Mouse (Mus musculus) testis, adult 2 months (tissue): ENCODE measurements at regions not wholly inside any gene's neighbourhood (a gene's known extent, or its start where the extent isn't known, plus 50 kb on each side); places are given as distances from the start of the nearest gene placed in this dataset.

Experiments used
- H3K27ac ChIP-seq: fragments of 200-500 bp; 2 replicates; pipeline ENCODE4 v1.5.1; 2012; ENCODE audit warnings: low read depth, low read length; ENCODE audit not compliant: control insufficient read depth, insufficient read depth
- H3K27me3 ChIP-seq: fragments of 200-500 bp; 2 replicates; pipeline ENCODE4 v1.6.1; 2012; ENCODE audit warnings: mild to moderate bottlenecking, low read length, moderate library complexity; ENCODE audit not compliant: control insufficient read depth, insufficient read depth
- H3K36me3 ChIP-seq: fragments of 200-500 bp; 2 replicates; pipeline ENCODE4 v1.6.1; 2012; ENCODE audit warnings: mild to moderate bottlenecking, low read length; ENCODE audit not compliant: control insufficient read depth, insufficient read depth
- H3K4me1 ChIP-seq: fragments of 200-500 bp; 2 replicates; pipeline ENCODE4 v1.6.1; 2012; ENCODE audit warnings: low read length; ENCODE audit not compliant: control insufficient read depth, insufficient read depth
- H3K4me3 ChIP-seq: fragments of 200-500 bp; 2 replicates; pipeline ENCODE4 v1.5.1; 2012; ENCODE audit warnings: low read depth, mild to moderate bottlenecking, low read length, moderate library complexity, mixed read lengths; ENCODE audit not compliant: control insufficient read depth
- CTCF ChIP-seq: fragments of 200-500 bp; IDR thresholded peaks from 2 replicates; pipeline ENCODE4 v1.5.1; 2012; ENCODE audit warnings: low read depth, mild to moderate bottlenecking, inconsistent platforms, low read length, moderate library complexity; ENCODE audit not compliant: control insufficient read depth, insufficient read depth, insufficient replicate concordance
- POLR2A ChIP-seq: fragments of 200-500 bp; IDR thresholded peaks from 2 replicates; pipeline ENCODE4 v1.6.1; 2012; ENCODE audit warnings: low read depth, mild to moderate bottlenecking, inconsistent platforms, low read length, moderate library complexity; ENCODE audit not compliant: control insufficient read depth

DNA sequence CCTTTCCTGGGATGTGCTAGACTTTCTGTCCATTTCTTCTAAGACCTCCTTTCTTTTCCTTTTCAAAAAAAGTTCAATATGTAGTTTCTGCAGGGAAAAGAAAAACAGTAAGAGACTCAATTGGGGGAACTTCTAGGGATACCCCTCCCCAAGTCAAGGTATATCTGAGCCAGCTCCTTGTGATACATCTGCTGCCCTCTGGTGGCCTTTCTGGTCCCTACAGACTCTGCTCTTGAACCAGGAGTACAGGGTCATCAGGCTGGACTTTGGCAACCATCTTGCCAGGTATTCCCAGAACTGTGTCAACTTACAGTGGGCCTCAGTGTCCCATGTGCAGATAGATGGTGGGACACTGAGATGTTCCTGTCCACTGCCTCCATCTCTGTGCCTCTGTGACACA, 346.5 kb downstream of the Glrx3 start:
- Histone ChIP-seq H3K36me3 (no peaks in the 10 kb centered on the region), H3K27ac (no peak overlapping the region), H3K27me3 (no peaks in the 10 kb centered on the region), H3K4me3 (no peak overlapping the region), H3K4me1 (no peaks in the 10 kb centered on the region)
- TF ChIP-seq POLR2A (no peak), CTCF (peak; percentile 38; the same call in 1 of the 2 replicates)

DNA sequence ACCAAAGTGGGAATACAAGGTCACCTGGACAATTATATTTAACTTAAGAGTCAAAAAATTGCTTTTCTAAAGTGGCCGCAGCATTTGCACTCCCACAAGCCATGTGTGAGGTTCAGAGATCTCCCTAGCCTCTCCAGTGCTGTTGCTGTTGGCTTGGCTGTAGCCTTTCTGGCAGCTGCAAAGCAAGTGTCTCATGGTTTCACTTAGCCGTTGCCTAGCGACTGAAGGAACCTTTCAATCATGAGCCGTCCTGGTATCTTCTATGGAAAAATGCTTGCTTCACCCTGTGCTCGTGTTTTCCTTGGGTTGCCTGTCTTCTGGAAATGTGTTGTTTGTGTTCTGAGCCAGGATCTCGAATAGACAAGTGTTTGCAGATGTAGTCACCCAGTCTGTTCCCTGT, 367.9 kb downstream of the Glrx3 start:
- Histone ChIP-seq H3K4me3 (no peak overlapping the region), H3K27me3 (no peaks in the 10 kb centered on the region), H3K36me3 (no peaks in the 10 kb centered on the region), H3K4me1 (no peaks in the 10 kb centered on the region), H3K27ac (no peak overlapping the region)
- TF ChIP-seq POLR2A, result no peak
- TF ChIP-seq CTCF, result no peak

DNA sequence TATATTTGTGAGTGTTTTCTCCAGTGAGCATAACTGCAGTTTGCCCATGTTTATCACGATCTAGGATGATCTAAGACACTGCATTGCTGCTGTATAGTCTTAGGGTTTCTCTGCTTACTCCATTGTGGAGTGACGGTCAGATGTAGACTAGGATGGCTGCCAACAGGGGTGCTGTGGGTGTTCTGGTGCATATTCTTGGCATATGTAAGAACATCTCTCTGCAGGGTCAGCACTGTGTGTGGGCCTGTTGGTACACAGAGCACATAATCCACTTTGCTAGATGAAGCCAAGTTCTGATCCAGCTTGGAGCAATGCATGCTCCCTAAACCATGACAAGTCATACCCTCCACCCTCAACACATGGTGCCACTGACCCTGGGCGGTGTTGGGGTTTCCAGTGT, 375.4 kb downstream of the Glrx3 start:
- Histone ChIP-seq H3K4me1 (no peaks in the 10 kb centered on the region), H3K36me3 (no peaks in the 10 kb centered on the region), H3K27me3 (no peaks in the 10 kb centered on the region), H3K27ac (no peak overlapping the region), H3K4me3 (no peak overlapping the region)
- TF ChIP-seq POLR2A (no peak), CTCF (no peak)

DNA sequence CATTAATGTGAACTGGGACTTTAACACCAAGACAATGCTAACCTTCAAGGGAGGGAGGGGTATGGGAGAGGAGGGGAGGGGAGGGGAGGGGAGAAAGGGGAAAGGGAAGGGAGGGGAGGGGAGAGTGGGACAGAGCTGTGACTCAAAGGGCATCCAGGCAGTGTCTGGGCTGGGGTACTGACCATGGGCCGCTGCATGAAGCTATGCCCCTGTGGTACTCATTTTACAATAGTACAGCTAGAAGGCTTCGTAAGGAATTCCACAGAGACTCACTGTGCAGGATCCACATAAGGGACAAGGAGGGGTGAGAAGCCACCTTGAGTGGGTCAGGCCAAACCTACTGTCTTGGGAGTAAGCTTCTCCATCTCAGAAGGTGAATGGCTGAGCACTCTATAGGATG, 403.1 kb downstream of the Glrx3 start:
- Histone ChIP-seq H3K4me1 (no peaks in the 10 kb centered on the region), H3K4me3 (no peak overlapping the region), H3K27me3 (no peaks in the 10 kb centered on the region), H3K36me3 (no peaks in the 10 kb centered on the region), H3K27ac (no peak overlapping the region)
- TF ChIP-seq POLR2A (no peak), CTCF (no peak)

DNA sequence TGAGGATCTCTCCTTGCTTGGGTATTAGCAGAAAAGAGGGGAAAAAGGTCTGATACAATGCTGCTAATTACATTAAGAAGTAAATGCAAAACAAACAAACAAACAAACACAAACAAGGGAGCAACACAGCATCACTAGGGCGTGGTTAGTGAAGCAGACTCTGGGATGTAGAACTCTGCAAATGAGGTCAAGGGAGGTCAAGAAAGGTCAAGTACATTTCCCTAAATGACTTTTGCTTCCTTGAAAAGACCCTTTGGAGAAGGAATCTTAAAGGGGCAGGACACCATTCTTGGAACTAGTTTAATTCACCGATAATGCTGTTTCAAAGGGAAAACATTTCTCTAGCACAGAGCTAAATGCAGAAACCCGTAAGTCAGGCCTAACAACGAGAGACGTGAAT, 403.6 kb downstream of the Glrx3 start:
- Histone ChIP-seq H3K36me3 (no peaks in the 10 kb centered on the region), H3K27ac (no peak overlapping the region), H3K4me3 (no peak overlapping the region), H3K27me3 (no peaks in the 10 kb centered on the region), H3K4me1 (no peaks in the 10 kb centered on the region)
- TF ChIP-seq CTCF (no peak), POLR2A (no peak)

DNA sequence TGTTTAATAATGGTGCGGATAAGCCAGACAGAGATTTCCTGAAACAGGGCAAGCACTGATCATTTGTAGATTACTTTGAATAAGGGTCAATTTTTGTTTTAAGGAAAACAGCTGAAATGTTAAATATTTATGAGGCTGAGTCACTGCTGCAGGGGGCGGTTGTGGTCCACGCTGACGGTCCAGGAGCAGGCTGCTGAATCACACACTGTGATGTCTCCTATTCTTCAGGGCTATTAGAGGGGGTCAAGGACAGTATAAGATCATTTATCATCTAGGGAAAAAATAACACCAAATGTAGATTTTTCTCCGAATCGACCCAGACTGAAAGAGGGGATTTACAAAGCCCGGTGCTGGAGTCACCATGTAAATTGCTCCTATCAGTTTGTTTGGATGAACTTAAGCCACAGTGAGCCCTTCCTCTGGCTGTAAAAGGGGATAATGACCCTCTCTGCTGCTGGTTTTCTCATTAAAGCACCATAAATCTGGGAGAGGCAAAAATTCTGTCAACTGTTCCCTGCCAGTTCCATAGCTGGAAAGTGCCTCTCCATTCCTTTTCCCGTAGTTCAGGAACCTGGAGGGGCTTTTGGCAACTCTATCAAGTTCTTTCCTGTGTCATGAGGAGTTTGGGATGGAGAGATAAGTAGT, 404.2 kb downstream of the Glrx3 start:
- TF ChIP-seq POLR2A, result no peak
- no peak for TF ChIP-seq CTCF
- no peaks in the 10 kb centered on the region for H3K27me3 ChIP-seq

DNA sequence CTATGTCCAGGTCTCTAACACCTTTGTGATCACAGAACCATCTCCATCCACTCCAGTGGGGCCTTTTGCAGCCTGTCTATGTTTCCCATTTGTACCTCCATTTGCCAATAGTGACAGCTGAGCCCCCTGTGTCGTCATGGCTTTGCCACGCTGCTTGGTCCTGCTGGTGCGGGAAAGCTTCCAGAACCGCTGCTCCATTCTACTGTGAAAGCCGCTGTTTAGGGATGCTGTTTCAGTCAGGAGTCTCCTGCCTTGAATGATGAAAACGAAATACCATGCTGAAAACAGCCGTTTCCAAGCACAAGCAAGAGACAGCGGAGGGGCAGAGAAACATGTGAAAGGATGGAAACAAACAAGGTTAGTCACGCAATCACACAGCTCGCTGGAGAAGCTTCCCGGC, 410.4 kb downstream of the Glrx3 start:
- Histone ChIP-seq H3K4me3 (no peak overlapping the region), H3K4me1 (no peaks in the 10 kb centered on the region), H3K36me3 (no peaks in the 10 kb centered on the region), H3K27ac (no peak overlapping the region), H3K27me3 (no peaks in the 10 kb centered on the region)
- TF ChIP-seq POLR2A (no peak), CTCF (no peak)

More for the DNA sequence above, 404.2 kb downstream of the Glrx3 start:
- H3K36me3 ChIP-seq, result no peaks in the 10 kb centered on the region
- H3K27ac ChIP-seq, result no peak overlapping the region
- no peak overlapping the region for H3K4me3 ChIP-seq
- H3K4me1 ChIP-seq, result no peaks in the 10 kb centered on the region

DNA sequence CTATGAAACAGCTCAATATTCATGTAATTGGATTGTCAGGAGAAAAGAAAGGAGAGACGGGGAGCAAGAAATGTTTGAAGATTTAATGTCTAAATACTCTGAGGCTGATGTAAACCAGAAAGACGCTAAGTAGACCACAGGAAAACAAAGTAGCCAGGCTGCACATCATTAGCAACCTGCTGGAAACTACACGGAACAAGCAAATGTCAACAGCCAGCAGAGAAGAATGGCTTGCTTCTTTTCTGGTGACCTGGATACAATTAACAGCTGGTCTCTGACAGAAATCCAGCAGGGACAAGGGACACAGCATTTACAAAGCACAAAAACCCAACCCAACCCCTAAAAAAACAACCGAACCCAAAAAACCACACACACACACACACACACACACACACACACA, 413.6 kb downstream of the Glrx3 start:
- H3K36me3 ChIP-seq, result no peaks in the 10 kb centered on the region
- no peak for TF ChIP-seq POLR2A
- no peak for TF ChIP-seq CTCF
- no peak overlapping the region for H3K27ac ChIP-seq
- no peaks in the 10 kb centered on the region for H3K27me3 ChIP-seq
- H3K4me1 ChIP-seq, result no peaks in the 10 kb centered on the region
- no peak overlapping the region for H3K4me3 ChIP-seq

DNA sequence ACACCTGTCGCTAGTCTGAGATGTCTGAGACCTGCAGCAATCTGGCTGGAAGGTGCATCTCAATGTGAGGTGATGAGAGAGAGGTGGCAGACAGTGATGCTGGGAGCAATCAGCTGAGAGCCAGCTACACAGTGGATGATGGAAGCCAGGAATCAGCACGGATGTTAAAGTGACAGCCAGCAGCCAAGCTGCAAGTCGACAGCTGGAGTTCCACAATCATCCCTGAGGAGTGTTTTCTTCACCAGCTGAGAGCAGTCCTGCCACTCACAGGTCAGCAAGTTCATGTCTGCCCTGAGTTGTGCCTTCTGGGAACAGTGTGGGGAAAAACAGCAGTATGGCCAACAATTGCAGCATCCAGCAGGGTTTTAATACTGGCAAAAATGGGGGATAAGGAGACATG, 422.3 kb downstream of the Glrx3 start:
- Histone ChIP-seq H3K27ac (no peak overlapping the region), H3K4me1 (no peaks in the 10 kb centered on the region), H3K27me3 (no peaks in the 10 kb centered on the region), H3K36me3 (no peaks in the 10 kb centered on the region), H3K4me3 (peak overlapping the region; percentile 22)
- TF ChIP-seq CTCF (no peak), POLR2A (no peak)
